Mouse (Mus musculus) CH12.LX (cell line): Measurements from ENCODE around the gene Snx9. TPM values are rescaled to one million over a fixed set of nuclear protein-coding genes. Genes with fewer than 3 reads are reported as not detected.
A peak's percentile ranks its signal among the peaks of the same experiment; 100 is the strongest.

ENCODE experiments used
- DNase-seq: peaks from one replicate; pipeline ENCODE4 v3.0.0-alpha.2; 2013; ENCODE audit errors: extremely low read depth
- H3K27ac ChIP-seq: 2 replicates; pipeline ENCODE4 v1.5.1; 2012; ENCODE audit warnings: low read depth, mild to moderate bottlenecking, control low read depth, moderate library complexity; ENCODE audit not compliant: insufficient read depth
- H3K27me3 ChIP-seq: replicated peaks from 2 replicates; pipeline ENCODE3; 2012; ENCODE audit warnings: inconsistent platforms
- H3K36me3 ChIP-seq, 2 experiments: replicated peaks in 1 of 2; 2 replicates each; pipeline versions ENCODE3 to v1.6.1; 2012; ENCODE audit warnings: inconsistent platforms in 1 of 2, low read length in 1 of 2, mild to moderate bottlenecking in 1 of 2, mixed read lengths in 1 of 2, moderate library complexity in 1 of 2; ENCODE audit not compliant: control insufficient read depth in 1 of 2, insufficient read depth in 1 of 2
- H3K4me1 ChIP-seq, 2 experiments: 2 replicates each; pipeline ENCODE4 v1.6.1; 2012; ENCODE audit warnings: inconsistent platforms in 1 of 2, moderate library complexity in 1 of 2; ENCODE audit not compliant: insufficient read depth in 2 of 2, control insufficient read depth in 1 of 2
- H3K4me2 ChIP-seq: 2 replicates; pipeline ENCODE4 v1.6.1; 2012; ENCODE audit warnings: low read depth, mild to moderate bottlenecking, control low read depth; ENCODE audit not compliant: poor library complexity, insufficient read depth, severe bottlenecking
- H3K4me3 ChIP-seq, 3 experiments: fragments of 150-350 bp in 1 of 3; sonication (generic) in 1 of 3; replicated peaks in 1 of 3; 2 replicates each; pipeline versions ENCODE3 to v1.5.1; 2011 to 2012; ENCODE audit warnings: low read depth in 2 of 3, low read length in 2 of 3, mild to moderate bottlenecking in 2 of 3, moderate library complexity in 2 of 3, control low read depth in 1 of 3, improper control_type of control experiment in 1 of 3, inconsistent platforms in 1 of 3, mixed read lengths in 1 of 3; ENCODE audit not compliant: poor library complexity in 1 of 3
- H3K79me2 ChIP-seq: replicated peaks from 2 replicates; pipeline ENCODE4 v1.6.1; 2012; ENCODE audit warnings: mild to moderate bottlenecking, moderate library complexity; ENCODE audit not compliant: control insufficient read depth, poor library complexity, insufficient read depth, severe bottlenecking; ENCODE audit errors: extremely low read depth
- H3K9ac ChIP-seq: 2 replicates; pipeline ENCODE4 v1.6.1; 2012; ENCODE audit warnings: low read depth, mild to moderate bottlenecking, control low read depth, moderate library complexity; ENCODE audit not compliant: insufficient read depth
- H3K9me3 ChIP-seq: replicated peaks from 2 replicates; pipeline ENCODE3; 2012; ENCODE audit warnings: low read length, inconsistent platforms, mixed read lengths
- CHD1 ChIP-seq: IDR thresholded peaks from 2 replicates; pipeline ENCODE4 v1.6.1; 2012; ENCODE audit warnings: low read depth, low read length, improper control_type of control experiment, inconsistent platforms
- CHD2 ChIP-seq: IDR thresholded peaks from 2 replicates; pipeline ENCODE4 v1.6.1; 2011; ENCODE audit warnings: low read length, improper control_type of control experiment
- CTCF ChIP-seq, 2 experiments: IDR thresholded peaks in 1 of 2; conservative IDR thresholded peaks in 1 of 2; 2 replicates each; pipeline ENCODE4 v1.5.1; 2011 to 2012; ENCODE audit warnings: low read depth in 2 of 2, low read length in 2 of 2, improper control_type of control experiment in 1 of 2, inconsistent platforms in 1 of 2, mild to moderate bottlenecking in 1 of 2, moderate library complexity in 1 of 2
- ELF1 ChIP-seq: IDR thresholded peaks from 2 replicates; pipeline ENCODE4 v1.6.1; 2014; ENCODE audit warnings: low read depth, mild to moderate bottlenecking, inconsistent platforms, low read length, improper control_type of control experiment
- EP300 ChIP-seq: IDR thresholded peaks from 2 replicates; pipeline ENCODE4 v1.6.1; 2011; ENCODE audit warnings: low read length, improper control_type of control experiment
- GABPA ChIP-seq: IDR thresholded peaks from 2 replicates; pipeline ENCODE4 v1.6.1; 2012; ENCODE audit warnings: low read depth, low read length, improper control_type of control experiment, inconsistent platforms; ENCODE audit not compliant: insufficient replicate concordance
- HCFC1 ChIP-seq: IDR thresholded peaks from 2 replicates; pipeline ENCODE4 v1.6.1; 2012; ENCODE audit warnings: low read depth, mild to moderate bottlenecking, inconsistent platforms, low read length, improper control_type of control experiment
- IRF4 ChIP-seq: IDR thresholded peaks from 2 replicates; pipeline ENCODE4 v1.6.1; 2014; ENCODE audit warnings: low read depth, mild to moderate bottlenecking, inconsistent platforms, low read length, improper control_type of control experiment
- JUN ChIP-seq: IDR thresholded peaks from 2 replicates; pipeline ENCODE4 v1.6.1; 2011; ENCODE audit warnings: low read depth, mild to moderate bottlenecking, low read length, improper control_type of control experiment, moderate library complexity; ENCODE audit not compliant: insufficient read depth
- JUND ChIP-seq: conservative IDR thresholded peaks from 2 replicates; pipeline ENCODE4 v1.6.1; 2011; ENCODE audit warnings: low read depth, low read length, improper control_type of control experiment
- KAT2A ChIP-seq: IDR thresholded peaks from 2 replicates; pipeline ENCODE4 v1.6.1; 2012; ENCODE audit warnings: low read length, improper control_type of control experiment, inconsistent platforms; ENCODE audit not compliant: insufficient replicate concordance
- MAFK ChIP-seq: IDR thresholded peaks from 2 replicates; pipeline ENCODE4 v1.6.1; 2011; ENCODE audit warnings: low read length, improper control_type of control experiment; ENCODE audit not compliant: insufficient replicate concordance
- MAZ ChIP-seq: IDR thresholded peaks from 2 replicates; pipeline ENCODE4 v1.6.1; 2012; ENCODE audit warnings: low read depth, mild to moderate bottlenecking, inconsistent platforms, low read length, improper control_type of control experiment, moderate library complexity
- MEF2A ChIP-seq: IDR thresholded peaks from 2 replicates; pipeline ENCODE4 v1.6.1; 2014; ENCODE audit warnings: low read depth, mild to moderate bottlenecking, inconsistent platforms, low read length, improper control_type of control experiment, borderline replicate concordance
- MXI1 ChIP-seq: IDR thresholded peaks from 2 replicates; pipeline ENCODE4 v1.6.1; 2011; ENCODE audit warnings: mild to moderate bottlenecking, low read depth, low read length, improper control_type of control experiment
- MYC ChIP-seq: IDR thresholded peaks from 2 replicates; pipeline ENCODE4 v1.6.1; 2011; ENCODE audit warnings: low read depth, mild to moderate bottlenecking, improper control_type of control experiment, low read length
- NELFE ChIP-seq: IDR thresholded peaks from 2 replicates; pipeline ENCODE4 v1.6.1; 2011; ENCODE audit warnings: low read depth, low read length, improper control_type of control experiment
- NRF1 ChIP-seq: IDR thresholded peaks from 2 replicates; pipeline ENCODE4 v1.6.1; 2014; ENCODE audit warnings: low read depth, mild to moderate bottlenecking, inconsistent platforms, low read length, improper control_type of control experiment, moderate library complexity
- POLR2AphosphoS2 ChIP-seq: IDR thresholded peaks from 2 replicates; pipeline ENCODE4 v1.6.1; 2011; ENCODE audit warnings: low read depth, low read length, improper control_type of control experiment
- RAD21 ChIP-seq: IDR thresholded peaks from 2 replicates; pipeline ENCODE4 v1.6.1; 2011; ENCODE audit warnings: low read depth, mild to moderate bottlenecking, low read length, improper control_type of control experiment, moderate library complexity
- RCOR1 ChIP-seq: conservative IDR thresholded peaks from 2 replicates; pipeline ENCODE4 v1.6.1; 2012; ENCODE audit warnings: low read depth, mild to moderate bottlenecking, inconsistent platforms, low read length, improper control_type of control experiment
- SMC3 ChIP-seq: IDR thresholded peaks from 2 replicates; pipeline ENCODE4 v1.6.1; 2011; ENCODE audit warnings: low read depth, low read length, improper control_type of control experiment
- TBP ChIP-seq: conservative IDR thresholded peaks from 2 replicates; pipeline ENCODE4 v1.6.1; 2011; ENCODE audit warnings: low read depth, low read length, improper control_type of control experiment
- TCF12 ChIP-seq: IDR thresholded peaks from 2 replicates; pipeline ENCODE4 v1.6.1; 2014; ENCODE audit warnings: low read depth, mild to moderate bottlenecking, inconsistent platforms, low read length, improper control_type of control experiment
- USF1 ChIP-seq: IDR thresholded peaks from 2 replicates; pipeline ENCODE4 v1.6.1; 2014; ENCODE audit warnings: low read depth, mild to moderate bottlenecking, inconsistent platforms, low read length, improper control_type of control experiment
- USF2 ChIP-seq: conservative IDR thresholded peaks from 2 replicates; pipeline ENCODE4 v1.6.1; 2011; ENCODE audit warnings: low read depth, low read length, improper control_type of control experiment
- ZC3H11A ChIP-seq: IDR thresholded peaks from 2 replicates; pipeline ENCODE4 v1.6.1; 2012; ENCODE audit warnings: low read depth, mild to moderate bottlenecking, inconsistent platforms, low read length, improper control_type of control experiment
- ZKSCAN1 ChIP-seq: IDR thresholded peaks from 2 replicates; pipeline ENCODE4 v1.6.1; 2012; ENCODE audit warnings: low read depth, inconsistent platforms, low read length, improper control_type of control experiment, borderline replicate concordance
- ZMIZ1 ChIP-seq: IDR thresholded peaks from 2 replicates; pipeline ENCODE4 v1.6.1; 2012; ENCODE audit warnings: low read depth, mild to moderate bottlenecking, inconsistent platforms, low read length, improper control_type of control experiment
- ZNF384 ChIP-seq: IDR thresholded peaks from 2 replicates; pipeline ENCODE4 v1.6.1; 2012; ENCODE audit warnings: low read depth, low read length, improper control_type of control experiment, inconsistent platforms
- dilution Hi-C: fragments of 300-500 bp; cut with MboI; formaldehyde crosslinking; loops from 2 replicates; pipeline ENCODE4 v1.14.3; 2020; ENCODE audit warnings: low sequenced_read_pairs; ENCODE audit not compliant: extremely low pct_unique_long_range_greater_than_20kb, extremely low pct_ligation_motif_present
- in situ Hi-C: fragments of 300-500 bp; cut with MboI; formaldehyde crosslinking; loops from 3 replicates; pipeline ENCODE4 v1.14.3; 2019; ENCODE audit warnings: low sequenced_read_pairs, low pct_ligation_motif_present, low pct_unique_long_range_greater_than_20kb, mixed read lengths
- polyA plus RNA-seq: library from polyadenylated mRNA; unstranded; fragments of >175 nt; gene quantifications from 2 replicates; pipeline ENCODE4 v1.2.1, GENCODE M21; 2012; ENCODE audit warnings: low read depth; ENCODE audit not compliant: insufficient read length
- total RNA-seq, 2 experiments: library from RNA; depleted of rRNA; stranded (reverse); fragments of 300-350 nt in 1 of 2; fragments of >200 nt in 1 of 2; gene quantifications; 2 replicates each; pipeline ENCODE4 v1.2.3; 2012 to 2014

Gene Snx9
- total and polyA plus RNA-seq, 3 experiments: 16.3 to 26.3 (median 17.1) TPM

GRCm38 (mm10) chr17:5807847-5808386 is 33.2 kb upstream of the Snx9 start:
- Histone ChIP-seq H3K79me2 (no peaks in the 10 kb centered on the region), H3K4me2 (no peak overlapping the region), H3K36me3 (no peaks in the 10 kb centered on the region), H3K9ac (no peak overlapping the region), H3K9me3 (peaks cover 3% of the 10 kb centered on the region), H3K4me3 (no peak overlapping the region), H3K4me1 (peaks cover 20 to 53% of the 10 kb centered on the region in 2 experiments), H3K27ac (no peak overlapping the region), H3K27me3 (no peaks in the 10 kb centered on the region)
- in situ Hi-C loops (no loop called here), dilution Hi-C loops (no loop called here)
- TF ChIP-seq JUND (no peak), CHD1 (no peak), ZMIZ1 (no peak), IRF4 (no peak), HCFC1 (no peak), ZKSCAN1 (no peak), USF2 (no peak), RAD21 (no peak)
- no peak for DNase-seq

- Histone ChIP-seq H3K27ac (no peak overlapping the region), H3K36me3 (no peaks in the 10 kb centered on the region), H3K9me3 (peaks cover 3% of the 10 kb centered on the region), H3K4me2 (no peak overlapping the region), H3K79me2 (no peaks in the 10 kb centered on the region), H3K9ac (no peak overlapping the region), H3K4me1 (peaks cover 3 to 21% of the 10 kb centered on the region in 2 experiments), H3K4me3 (no peak overlapping the region), H3K27me3 (no peaks in the 10 kb centered on the region)
- in situ Hi-C loops: no loop called here
- DNase-seq: peak; percentile 71
- dilution Hi-C loops: no loop called here
- TF ChIP-seq EP300 (peak; percentile 61), MAZ (no peak), TCF12 (no peak), RCOR1 (no peak), ZMIZ1 (no peak), ZKSCAN1 (no peak), ELF1 (peak; percentile 55; the same call in 1 of the 2 replicates), ZC3H11A (no peak), MXI1 (no peak), SMC3 (no peak), HCFC1 (no peak), MAFK (no peak), NELFE (no peak), KAT2A (no peak), ZNF384 (no peak), TBP (no peak), USF2 (no peak), MEF2A (peak; percentile 66), JUN (peak; percentile 35; the same call in 1 of the 2 replicates), NRF1 (no peak), RAD21 (no peak; the same call in 1 of the 2 replicates), CHD1 (no peak), MYC (0 out of 2 replicates have a peak, but pooled peaks have one; percentile 12), USF1 (no peak), POLR2AphosphoS2 (no peak), CHD2 (no peak), GABPA (no peak), CTCF (conservative IDR thresholded peaks at IDR 0.05 in 1 of 2, IDR thresholded peaks at IDR 0.05 in 1 of 2; ENCODE audit: low read depth in 2 of 2, low read length in 2 of 2) (no peak)
Observed at GRCm38 (mm10) chr17:5813863-5814640, 27.1 kb upstream of the Snx9 start.
